Mouse (Mus musculus) stomach, embryonic 16.5 days (tissue): Measurements from ENCODE around the gene Phb. TPM values are rescaled to one million over a fixed set of nuclear protein-coding genes. Genes with fewer than 3 reads are reported as not detected.

Experiments
- polyA plus RNA-seq: library from polyadenylated mRNA; unstranded; fragments of >200 nt; fragmentation: Nextera tagmentation; extraction: Ambion mirVana; gene quantifications from 2 replicates; pipeline ENCODE4 v1.2.1, GENCODE M21; 2015

The Phb gene
- polyA plus RNA-seq, 1 experiment from 2014 or later: 221 TPM

Other genes starting within 250 kb of the Phb start
- gene Nxph3, start 152.4 kb upstream of the Phb start, polyA plus RNA-seq: 0.50 and 0.62 TPM in 2 replicates
- 13.2 and 15.0 TPM in 2 replicates for gene Ngfr, start 79.2 kb upstream of the Phb start, polyA plus RNA-seq
- gene Zfp652, start 45.7 kb downstream of the Phb start, polyA plus RNA-seq: 20.8 and 22.4 TPM in 2 replicates
- gene B130006D01Rik, start 56.6 kb downstream of the Phb start, polyA plus RNA-seq: 1.1 and 1.3 TPM in 2 replicates
- gene Phospho1, start 157.5 kb downstream of the Phb start, polyA plus RNA-seq: 0.54 and 0.94 TPM in 2 replicates
- 16.1 and 18.2 TPM in 2 replicates for gene Gngt2, start 170.3 kb downstream of the Phb start, polyA plus RNA-seq
- 9.7 and 9.9 TPM in 2 replicates for gene Abi3, start 175.5 kb downstream of the Phb start, polyA plus RNA-seq
- gene B4galnt2, start 247.9 kb downstream of the Phb start, polyA plus RNA-seq: 3.0 and 4.5 TPM in 2 replicates